Mouse (Mus musculus) thymus, postnatal 36 days (tissue): Measurements from ENCODE around the gene Gsn.

ENCODE experiments used
- DNase-seq, 2 experiments: peaks; one replicate each; pipeline ENCODE4 v3.0.0; 2022; ENCODE audit warnings: mixed read lengths in 2 of 2

Gene Gsn

DNA sequence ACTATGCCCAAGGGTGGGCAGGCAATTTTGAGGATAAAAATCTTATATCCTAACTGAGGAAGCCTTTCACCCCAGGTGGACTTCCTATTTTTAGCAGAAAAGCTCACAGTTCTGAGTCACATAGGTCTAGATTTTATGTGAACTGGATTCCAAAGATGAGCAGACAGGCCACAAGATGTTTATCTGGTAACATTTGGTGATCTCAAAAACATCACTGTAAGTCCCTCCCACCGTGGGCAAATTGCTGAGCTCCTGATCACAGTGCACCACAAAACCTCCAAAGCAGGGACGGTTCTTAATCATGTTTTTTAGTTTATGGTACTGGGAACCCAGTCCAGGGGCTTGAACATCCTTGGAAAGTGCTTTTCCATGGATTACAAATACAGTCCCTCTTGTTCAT is 72.9 kb downstream of the Gsn start:
- no peak for DNase-seq

DNA sequence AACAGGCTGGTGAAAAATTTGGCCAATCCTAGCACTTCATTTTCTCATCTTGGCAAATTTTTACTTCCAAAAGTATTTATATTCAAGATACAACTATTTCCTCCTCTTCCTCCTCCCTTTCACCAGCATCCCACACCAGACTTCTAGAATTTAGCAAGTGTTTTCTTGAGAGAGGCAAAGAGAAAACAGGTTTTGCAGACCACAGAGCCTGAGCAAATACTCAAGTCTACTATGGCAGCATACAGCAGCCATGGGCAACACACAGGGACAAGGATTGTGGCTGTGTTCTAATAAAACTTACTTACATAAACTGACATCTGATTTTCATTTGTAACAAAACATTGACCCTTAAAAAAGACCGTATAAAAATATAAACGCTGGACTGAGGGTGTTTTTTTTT is 75.0 kb downstream of the Gsn start:
- DNase-seq = no peak

DNA sequence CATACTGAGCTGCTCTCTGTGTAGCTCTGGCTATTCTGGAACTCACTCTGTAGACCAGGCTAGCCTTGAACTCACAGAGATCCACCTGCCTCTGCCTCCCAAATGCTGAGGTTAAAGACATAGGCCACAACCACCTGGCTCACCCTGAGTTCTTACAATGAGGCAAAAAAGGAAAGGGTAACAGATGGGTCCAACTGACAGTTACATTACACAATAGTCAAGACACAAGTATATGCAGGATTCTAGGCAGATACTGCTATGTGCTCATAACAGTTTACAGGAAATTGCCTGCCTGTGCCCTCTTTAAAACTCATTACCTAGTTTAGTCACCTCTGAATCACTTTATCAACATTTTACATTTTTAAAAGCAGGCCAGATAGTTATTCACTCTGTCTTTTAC is 77.5 kb downstream of the Gsn start:
- no peak for DNase-seq

DNA sequence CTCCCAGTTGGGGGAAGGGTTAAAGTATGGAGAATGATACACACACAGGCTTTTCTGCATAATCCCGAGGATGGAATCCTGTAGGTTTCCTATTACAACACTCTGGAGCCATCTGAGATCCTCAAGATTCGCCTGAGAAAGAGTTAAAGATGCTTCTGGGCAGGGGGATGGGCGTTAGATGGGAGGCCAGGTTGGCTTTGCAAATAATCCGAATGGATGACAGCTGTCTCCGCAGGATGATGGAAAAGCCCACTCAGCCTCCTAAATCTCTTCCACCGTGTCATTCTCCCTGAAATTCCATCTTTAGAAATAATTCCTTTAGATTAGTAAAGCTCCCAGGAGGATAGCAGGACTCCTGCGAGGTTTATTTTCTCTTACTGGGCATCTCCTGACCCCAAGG is 79.4 kb downstream of the Gsn start:
- DNase-seq = no peak

DNA sequence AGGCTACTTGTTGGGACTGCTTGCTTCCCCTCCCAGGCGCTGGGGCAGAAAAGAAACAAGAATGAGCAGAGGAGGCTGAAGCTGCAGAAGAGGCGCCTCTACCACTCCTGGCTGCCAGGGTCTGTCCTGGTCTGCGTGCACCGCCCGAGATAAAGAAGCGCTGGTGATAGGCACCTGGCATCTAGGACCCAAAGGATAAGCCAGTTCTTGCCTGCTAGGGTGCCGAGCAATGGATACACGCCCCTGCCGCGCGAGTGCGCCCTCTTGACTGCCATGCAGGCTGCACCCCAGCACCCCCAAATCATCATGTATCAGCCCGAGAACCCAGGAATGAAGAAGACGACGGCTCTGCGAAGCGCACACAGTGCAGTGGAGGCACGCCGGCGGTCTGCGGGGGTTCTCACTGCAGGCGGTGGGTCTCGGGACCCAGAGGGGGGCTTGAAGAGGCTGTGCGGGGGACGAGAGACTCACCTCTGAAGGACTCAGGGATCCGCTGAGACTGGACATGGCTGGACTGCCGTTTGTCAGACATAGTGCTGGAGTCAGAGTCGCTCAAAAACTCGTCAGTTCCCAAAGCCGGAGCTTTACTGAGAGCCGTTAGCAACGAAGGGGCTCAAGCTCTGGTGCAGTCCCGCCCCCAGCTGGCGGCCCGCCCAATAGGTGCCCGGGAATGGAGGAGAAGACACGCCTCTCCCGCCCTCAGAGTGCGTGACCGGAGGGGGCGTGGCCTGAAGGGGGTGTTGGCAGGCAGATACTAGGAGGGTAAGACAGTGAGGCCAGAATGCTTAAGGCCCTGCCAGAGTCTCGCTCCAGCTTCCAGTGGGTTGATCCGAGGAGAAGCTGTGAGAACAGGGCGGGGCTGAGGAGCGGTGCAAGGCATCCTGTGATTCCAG is 80.5 kb downstream of the Gsn start, which contains the start of gene Stom:
TSS of gene Stom (minus strand) at position 589 of the 893 bp plus-strand sequence.
- DNase-seq = peak; percentile 99 to 100

DNA sequence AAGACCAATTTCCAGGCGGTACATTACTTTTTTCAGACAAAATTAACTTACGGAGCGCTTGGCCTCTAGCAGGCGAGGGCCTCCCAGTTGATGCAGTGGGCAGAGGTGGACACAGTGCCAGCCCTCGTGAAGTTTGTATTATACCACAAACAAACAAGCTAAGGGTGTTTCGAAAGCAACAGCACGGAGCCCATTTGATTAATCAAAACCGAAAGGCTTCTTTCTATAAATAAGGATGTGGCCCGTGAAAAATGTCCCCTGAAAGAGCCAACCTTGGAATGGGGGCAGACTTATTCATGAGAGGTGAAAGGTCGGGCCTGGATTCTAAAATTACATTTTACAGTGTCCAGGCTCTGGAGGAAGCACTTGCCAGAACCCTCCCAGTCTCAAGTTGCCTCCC is 81.2 kb downstream of the Gsn start:
- no peak for DNase-seq

DNA sequence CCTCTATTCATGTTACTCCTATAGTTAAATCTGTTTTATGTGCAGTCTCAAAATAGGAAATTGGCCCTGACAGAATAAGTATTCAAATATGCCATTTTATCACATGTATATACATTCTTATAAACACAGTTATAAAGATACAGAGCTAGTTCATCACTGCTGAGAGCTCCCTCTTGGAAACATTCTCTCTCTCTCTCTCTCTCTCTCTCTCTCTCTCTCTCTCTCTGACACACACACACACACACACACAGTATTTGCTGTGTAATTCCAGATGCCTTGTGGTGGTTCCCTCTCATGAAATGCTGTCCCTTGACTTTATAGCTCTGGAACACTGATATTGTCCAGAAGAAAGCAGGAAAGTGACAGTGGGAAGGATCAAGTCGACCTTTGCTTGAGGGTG is 81.9 kb downstream of the Gsn start:
- DNase-seq = no peak

DNA sequence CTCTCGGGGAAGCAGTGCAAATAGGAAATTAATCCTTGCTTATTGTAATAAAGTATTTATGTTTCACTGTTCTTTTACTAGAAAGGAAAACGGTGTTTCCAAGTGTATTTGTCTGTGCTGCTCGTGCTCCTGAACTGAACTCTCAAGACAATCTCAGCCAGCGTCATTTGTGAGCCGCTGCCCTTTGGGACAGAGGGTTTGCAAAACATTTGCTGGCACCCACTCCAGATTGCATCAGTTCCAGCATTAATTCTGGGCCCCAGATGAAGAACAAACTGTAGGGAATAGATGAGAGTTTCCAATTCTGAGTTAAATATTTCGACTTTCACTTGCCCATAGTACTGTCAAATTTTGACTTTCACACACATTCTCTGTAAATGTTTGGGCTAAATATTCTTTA is 82.5 kb downstream of the Gsn start:
- no peak for DNase-seq

DNA sequence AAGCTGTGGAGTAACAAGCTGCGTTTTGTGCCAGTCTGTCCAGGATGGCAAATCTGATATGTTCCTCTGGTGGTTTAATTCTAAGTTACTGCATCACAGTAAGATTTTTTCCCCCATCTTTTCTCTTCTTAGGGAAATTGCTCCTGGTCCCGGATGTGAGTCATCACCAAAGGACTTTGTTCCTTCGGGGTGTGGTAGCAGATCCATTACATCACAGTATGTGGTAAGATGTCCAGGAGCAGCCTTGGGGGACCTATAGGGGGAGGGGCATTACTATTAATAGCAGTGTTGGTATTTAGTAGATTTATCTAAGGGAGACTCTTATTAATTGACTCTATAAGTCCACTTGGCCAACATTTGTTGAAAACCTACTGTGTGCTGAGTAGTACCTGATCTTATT is 86.4 kb downstream of the Gsn start:
- DNase-seq = no peak

DNA sequence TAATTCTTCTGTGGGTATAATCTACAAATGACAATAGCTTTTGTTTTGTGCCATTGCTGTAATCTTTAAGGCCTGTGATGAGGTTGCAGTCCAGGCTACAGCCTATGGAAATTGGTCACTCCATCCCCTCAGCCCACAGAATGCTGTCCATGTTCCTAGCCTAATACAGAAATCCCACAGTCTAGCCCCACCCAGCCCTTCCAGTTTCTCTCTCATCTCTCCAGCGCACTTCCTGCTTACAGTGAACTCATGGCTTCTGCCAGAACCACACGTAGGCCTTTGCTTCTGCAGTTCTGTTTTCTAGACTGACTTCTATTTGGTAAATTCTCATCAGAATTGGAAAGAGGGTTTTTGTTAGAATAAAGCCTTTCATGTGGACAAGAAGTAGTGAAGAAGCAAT is 89.8 kb downstream of the Gsn start:
- no peak for DNase-seq

DNA sequence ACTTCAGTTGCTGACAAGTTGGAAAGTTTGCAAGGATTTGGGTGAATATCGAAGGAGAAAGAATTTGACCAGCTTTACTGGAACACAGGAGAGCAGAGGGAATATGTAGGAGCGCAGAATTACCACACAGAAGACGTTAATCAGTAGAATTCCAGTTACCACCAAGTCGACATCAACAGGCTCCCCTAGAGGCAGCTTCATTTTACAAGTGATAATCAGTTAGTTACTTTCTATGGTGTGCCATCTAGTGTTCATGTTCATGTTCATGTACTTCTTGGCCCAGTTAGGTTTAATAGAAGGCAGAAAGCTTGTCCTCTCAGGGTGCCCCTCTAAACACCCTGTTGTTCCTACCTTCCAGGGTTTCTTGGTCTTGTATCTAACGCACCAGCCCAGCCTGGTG is 93.0 kb downstream of the Gsn start:
- no peak for DNase-seq
